Mouse (Mus musculus) liver, adult (tissue): ENCODE data around the gene Vmn1r15.

Experiments
- GATA4 ChIP-seq: IDR thresholded peaks from 2 replicates; pipeline ENCODE4 v1.6.1; 2014; ENCODE audit warnings: mild to moderate bottlenecking, low read length; ENCODE audit not compliant: insufficient replicate concordance

Vmn1r15 gene

DNA sequence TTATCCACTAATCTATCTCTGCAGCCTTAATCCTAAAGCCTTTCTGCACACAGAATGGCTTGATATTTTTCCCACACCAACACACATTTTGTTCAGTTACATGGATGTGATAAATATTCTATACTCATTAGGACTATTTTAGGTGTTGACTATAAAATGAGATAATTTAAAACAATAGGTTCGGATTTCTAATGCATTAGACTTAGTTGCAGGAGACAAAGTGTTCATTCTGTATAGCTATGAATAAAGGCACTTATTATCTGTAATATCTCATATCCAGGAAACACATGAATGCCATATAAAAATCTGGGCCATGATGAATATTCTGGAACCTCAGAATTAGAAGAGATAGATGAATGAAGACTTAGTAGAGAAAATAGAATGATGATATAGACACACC is at the start of gene Vmn1r15:
TSS of gene Vmn1r15 (plus strand) at position 301 of the 400 bp plus-strand sequence.
- TF ChIP-seq GATA4: no peak

DNA sequence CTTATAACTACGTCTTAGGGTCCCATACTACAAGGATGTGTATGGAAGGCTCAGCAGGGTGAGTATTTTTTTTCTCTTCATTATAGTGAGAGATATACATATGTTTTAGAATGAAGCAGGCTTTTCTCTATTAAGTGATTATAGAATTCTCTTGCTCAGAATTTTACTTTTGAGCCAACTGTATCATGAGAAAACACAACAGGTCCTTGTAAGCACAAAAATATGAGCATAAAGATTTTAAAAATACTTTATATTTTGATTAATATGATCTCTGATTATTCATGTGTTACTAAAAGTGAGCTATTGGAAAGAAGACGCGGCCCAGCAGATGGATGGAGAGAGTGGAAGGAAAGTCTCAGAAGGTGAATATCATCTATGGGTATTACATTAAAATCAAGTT is 26.4 kb upstream of the Vmn1r15 start, which contains the start of gene Vmn1r14:
TSS of gene Vmn1r14 (plus strand) at position 301 of the 400 bp plus-strand sequence.
- no peak for TF ChIP-seq GATA4

DNA sequence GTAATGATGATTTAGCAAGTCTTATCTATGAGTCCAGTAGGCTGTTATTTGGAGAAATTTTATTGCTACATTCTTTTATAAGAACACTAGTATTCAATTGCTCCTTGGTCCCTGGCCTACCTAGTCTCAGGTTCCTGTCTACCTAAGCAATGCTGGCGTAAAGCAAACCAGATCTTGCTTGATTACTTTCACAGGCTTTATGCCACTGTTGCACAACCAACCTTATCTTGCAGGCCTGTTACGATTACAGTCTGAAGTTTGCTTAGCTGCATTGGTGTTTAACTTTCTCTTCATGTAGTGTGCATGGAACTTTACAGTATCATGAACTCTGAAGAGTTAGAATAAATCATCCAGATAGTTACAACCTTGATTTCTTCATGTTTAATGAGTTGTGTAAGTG is 3.2 kb downstream of the Vmn1r15 start:
- TF ChIP-seq GATA4: no peak

DNA sequence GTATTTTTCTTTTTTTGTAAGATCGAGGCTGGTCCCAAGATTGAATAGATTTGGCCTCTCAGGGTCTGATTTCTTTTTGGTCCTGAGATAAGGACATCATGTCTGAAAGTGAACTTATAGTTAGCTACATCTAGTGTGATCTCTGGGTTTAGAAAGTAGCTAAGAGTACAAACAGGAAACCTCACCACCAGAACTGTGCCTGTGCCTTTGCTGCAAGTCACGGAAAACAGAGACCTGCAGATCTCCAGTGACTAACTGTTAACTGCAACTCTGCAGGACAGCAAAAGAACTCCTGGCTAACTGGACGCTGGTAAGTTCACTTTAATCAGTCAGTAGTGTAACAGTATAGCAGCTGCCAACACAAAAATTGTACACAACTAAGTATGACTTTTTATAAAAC is 14.1 kb downstream of the Vmn1r15 start:
- no peak for TF ChIP-seq GATA4

DNA sequence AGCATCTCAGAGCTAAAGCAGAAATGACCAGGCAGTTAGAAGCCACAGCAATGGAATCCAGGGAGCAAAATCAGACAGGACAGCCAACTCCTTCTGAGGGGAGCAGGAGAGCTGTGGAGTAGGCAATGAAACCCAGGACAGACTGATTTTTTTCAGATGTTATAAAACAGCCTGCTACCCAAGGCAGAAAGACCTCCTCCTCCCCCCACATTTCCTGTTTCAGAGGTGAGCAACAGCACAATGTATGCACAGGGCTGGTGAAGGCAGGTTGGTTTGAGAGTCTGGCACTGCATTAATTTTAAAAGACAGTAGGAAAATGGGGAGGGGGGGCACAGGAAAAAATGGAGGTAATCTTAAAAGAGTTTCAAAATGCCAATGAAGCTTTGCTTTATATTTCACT is 14.8 kb downstream of the Vmn1r15 start:
- TF ChIP-seq GATA4: no peak

DNA sequence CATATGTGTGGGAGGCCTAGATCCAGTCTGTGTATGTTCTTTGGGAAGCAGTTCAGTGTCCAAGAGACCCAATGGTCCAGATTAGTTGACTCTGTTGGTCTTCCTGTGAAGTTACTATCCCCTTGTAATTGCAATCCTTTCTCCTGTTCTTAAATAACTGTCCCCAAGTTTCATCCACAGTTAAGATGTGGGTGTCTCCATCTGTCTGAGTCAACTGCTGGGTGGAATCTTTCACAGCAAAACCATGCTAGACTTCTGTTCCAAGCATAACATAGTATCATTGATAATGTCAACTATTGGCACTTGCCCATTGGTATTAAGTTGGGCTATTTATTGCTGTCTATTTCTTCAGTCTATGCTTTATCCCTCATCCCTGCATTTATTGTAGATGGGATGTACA is 21.2 kb downstream of the Vmn1r15 start:
- no peak for TF ChIP-seq GATA4
